Mouse (Mus musculus) layer of hippocampus, adult 11-12 months (tissue): Measurements from ENCODE around the gene Mtap.

Source experiments
- DNase-seq: peaks from one replicate; pipeline ENCODE4 v3.0.0; 2022; ENCODE audit warnings: low spot score

Gene Mtap

GRCm38 (mm10) chr4:89136906-89137541, at the start of gene Mtap:
Gene Mtap, plus strand, starts transcription at chr4:89137122.
- peak; percentile 79 for DNase-seq

- no peak for DNase-seq
Observed at GRCm38 (mm10) chr4:89089110-89089509, 47.8 kb upstream of the Mtap start.

GRCm38 (mm10) chr4:89090217-89090616, 46.7 kb upstream of the Mtap start:
- no peak for DNase-seq

- no peak for DNase-seq
Observed at GRCm38 (mm10) chr4:89092153-89092552, 44.8 kb upstream of the Mtap start.

GRCm38 (mm10) chr4:89094773-89095172, 42.1 kb upstream of the Mtap start:
- DNase-seq = no peak

- DNase-seq = no peak
Observed at GRCm38 (mm10) chr4:89098261-89098660, 38.7 kb upstream of the Mtap start.

- DNase-seq = no peak
Observed at GRCm38 (mm10) chr4:89101276-89101675, 35.6 kb upstream of the Mtap start.

- DNase-seq = no peak
Observed at GRCm38 (mm10) chr4:89102283-89102682, 34.6 kb upstream of the Mtap start.

GRCm38 (mm10) chr4:89105486-89105885, 31.4 kb upstream of the Mtap start:
- DNase-seq = no peak

GRCm38 (mm10) chr4:89106505-89106904, 30.4 kb upstream of the Mtap start:
- DNase-seq = no peak

- DNase-seq = no peak
Observed at GRCm38 (mm10) chr4:89112168-89112710, 24.7 kb upstream of the Mtap start.

GRCm38 (mm10) chr4:89112782-89113181, 24.1 kb upstream of the Mtap start:
- no peak for DNase-seq

- no peak for DNase-seq
Observed at GRCm38 (mm10) chr4:89116006-89116405, 20.9 kb upstream of the Mtap start.

- no peak for DNase-seq
Observed at GRCm38 (mm10) chr4:89119900-89120299, 17.0 kb upstream of the Mtap start.

- no peak for DNase-seq
Observed at GRCm38 (mm10) chr4:89120353-89120752, 16.6 kb upstream of the Mtap start.

- no peak for DNase-seq
Observed at GRCm38 (mm10) chr4:89123446-89124243, 13.3 kb upstream of the Mtap start.

GRCm38 (mm10) chr4:89127674-89128073, 9.2 kb upstream of the Mtap start:
- no peak for DNase-seq

- DNase-seq = no peak
Observed at GRCm38 (mm10) chr4:89128080-89128936, 8.6 kb upstream of the Mtap start.

GRCm38 (mm10) chr4:89128937-89129277, 8.0 kb upstream of the Mtap start:
- DNase-seq = no peak

- DNase-seq = peak; percentile 73
Observed at GRCm38 (mm10) chr4:89129311-89129913, 7.5 kb upstream of the Mtap start.

GRCm38 (mm10) chr4:89131795-89132194, 5.1 kb upstream of the Mtap start:
- no peak for DNase-seq

- no peak for DNase-seq
Observed at GRCm38 (mm10) chr4:89136356-89136755, 566 bp upstream of the Mtap start.
